Mouse (Mus musculus): ENCODE measurements around the gene Impg1. TPM values are rescaled to one million over a fixed set of nuclear protein-coding genes. Genes with fewer than 3 reads are reported as not detected.

Gene Impg1
- polyA plus RNA-seq, 1 experiment from 2014 or later = not detected

GRCm38 (mm10) chr9:80307629-80308028 is 157.7 kb downstream of the Impg1 start:
- ATAC-seq (replicated peaks; ENCODE audit: low FRiP score) = no peak

GRCm38 (mm10) chr9:80306853-80307252 is 158.4 kb downstream of the Impg1 start:
- no peaks in the 10 kb centered on the region for H3K36me3 ChIP-seq (ENCODE audit: control insufficient read depth, insufficient read depth, low read length)
- WGBS = 80% methylated on average over 11 of the region's 11 CpGs
- H3K9me3 ChIP-seq (ENCODE audit: control insufficient read depth, low read length) = no peaks in the 10 kb centered on the region
- no peak overlapping the region for H3K9ac ChIP-seq (ENCODE audit: low read depth, low read length)
- no peak for DNase-seq (ENCODE audit: low spot score)
- H3K4me2 ChIP-seq = no peak overlapping the region
- no peaks in the 10 kb centered on the region for H3K4me1 ChIP-seq (replicated peaks; ENCODE audit: control insufficient read depth, insufficient read depth, low read length)
- ATAC-seq (replicated peaks; ENCODE audit: low FRiP score) = no peak
- H3K27me3 ChIP-seq (replicated peaks; ENCODE audit: control insufficient read depth, insufficient read depth, low read length) = no peaks in the 10 kb centered on the region
- no peak overlapping the region for H3K4me3 ChIP-seq (ENCODE audit: low read depth, low read length)
- no peak overlapping the region for H3K27ac ChIP-seq (ENCODE audit: low read depth, low read length)

More at GRCm38 (mm10) chr9:80307629-80308028, 157.7 kb downstream of the Impg1 start:
- WGBS = 85% methylated on average over 13 of the region's 13 CpGs
- H3K4me2 ChIP-seq = no peak overlapping the region
- H3K4me3 ChIP-seq (ENCODE audit: low read depth, low read length) = no peak overlapping the region
- H3K9ac ChIP-seq (ENCODE audit: low read depth, low read length) = no peak overlapping the region
- H3K27ac ChIP-seq (ENCODE audit: low read depth, low read length) = no peak overlapping the region
- H3K27me3 ChIP-seq (replicated peaks; ENCODE audit: control insufficient read depth, insufficient read depth, low read length) = no peaks in the 10 kb centered on the region
- H3K9me3 ChIP-seq (ENCODE audit: control insufficient read depth, low read length) = no peaks in the 10 kb centered on the region
- H3K36me3 ChIP-seq (ENCODE audit: control insufficient read depth, insufficient read depth, low read length) = no peaks in the 10 kb centered on the region
- H3K4me1 ChIP-seq (replicated peaks; ENCODE audit: control insufficient read depth, insufficient read depth, low read length) = no peaks in the 10 kb centered on the region
- DNase-seq (ENCODE audit: low spot score) = no peak

- DNase-seq (ENCODE audit: low spot score) (no peak), ATAC-seq (replicated peaks; ENCODE audit: low FRiP score) (no peak)
- no peak overlapping the region for H3K4me2 ChIP-seq
- no peaks in the 10 kb centered on the region for H3K36me3 ChIP-seq (ENCODE audit: control insufficient read depth, insufficient read depth, low read length)
- no peaks in the 10 kb centered on the region for H3K9me3 ChIP-seq (ENCODE audit: control insufficient read depth, low read length)
- no peak overlapping the region for H3K4me3 ChIP-seq (ENCODE audit: low read depth, low read length)
- no peak overlapping the region for H3K27ac ChIP-seq (ENCODE audit: low read depth, low read length)
- no peaks in the 10 kb centered on the region for H3K27me3 ChIP-seq (replicated peaks; ENCODE audit: control insufficient read depth, insufficient read depth, low read length)
- no peaks in the 10 kb centered on the region for H3K4me1 ChIP-seq (replicated peaks; ENCODE audit: control insufficient read depth, insufficient read depth, low read length)
- no peak overlapping the region for H3K9ac ChIP-seq (ENCODE audit: low read depth, low read length)
- 89% methylated on average over 4 of the region's 4 CpGs for WGBS
Observed at GRCm38 (mm10) chr9:80306390-80306789, 158.9 kb downstream of the Impg1 start.

- Histone ChIP-seq H3K4me2 (no peak overlapping the region), H3K27me3 (replicated peaks; ENCODE audit: control insufficient read depth, insufficient read depth, low read length) (no peaks in the 10 kb centered on the region), H3K36me3 (ENCODE audit: control insufficient read depth, insufficient read depth, low read length) (no peaks in the 10 kb centered on the region), H3K4me3 (ENCODE audit: low read depth, low read length) (no peak overlapping the region), H3K27ac (ENCODE audit: low read depth, low read length) (no peak overlapping the region), H3K4me1 (replicated peaks; ENCODE audit: control insufficient read depth, insufficient read depth, low read length) (no peaks in the 10 kb centered on the region), H3K9me3 (ENCODE audit: control insufficient read depth, low read length) (no peaks in the 10 kb centered on the region), H3K9ac (ENCODE audit: low read depth, low read length) (no peak overlapping the region)
- DNase-seq (ENCODE audit: low spot score) = no peak
- 65% methylated on average over 4 of the region's 4 CpGs for WGBS
- ATAC-seq (replicated peaks; ENCODE audit: low FRiP score) = no peak
Observed at GRCm38 (mm10) chr9:80303518-80303917, 161.8 kb downstream of the Impg1 start.

- Histone ChIP-seq H3K36me3 (ENCODE audit: control insufficient read depth, insufficient read depth, low read length) (no peaks in the 10 kb centered on the region), H3K4me2 (no peak overlapping the region), H3K27ac (ENCODE audit: low read depth, low read length) (no peak overlapping the region), H3K4me1 (replicated peaks; ENCODE audit: control insufficient read depth, insufficient read depth, low read length) (no peaks in the 10 kb centered on the region), H3K4me3 (ENCODE audit: low read depth, low read length) (no peak overlapping the region), H3K9ac (ENCODE audit: low read depth, low read length) (no peak overlapping the region), H3K27me3 (replicated peaks; ENCODE audit: control insufficient read depth, insufficient read depth, low read length) (no peaks in the 10 kb centered on the region), H3K9me3 (ENCODE audit: control insufficient read depth, low read length) (no peaks in the 10 kb centered on the region)
- no peak for DNase-seq (ENCODE audit: low spot score)
- ATAC-seq (replicated peaks; ENCODE audit: low FRiP score) = no peak
- 87% methylated on average over 9 of the region's 9 CpGs for WGBS
Observed at GRCm38 (mm10) chr9:80299031-80299430, 166.2 kb downstream of the Impg1 start.

GRCm38 (mm10) chr9:80296086-80296485 is 169.2 kb downstream of the Impg1 start:
- Histone ChIP-seq H3K36me3 (ENCODE audit: control insufficient read depth, insufficient read depth, low read length) (no peaks in the 10 kb centered on the region), H3K27ac (ENCODE audit: low read depth, low read length) (no peak overlapping the region), H3K9me3 (ENCODE audit: control insufficient read depth, low read length) (no peaks in the 10 kb centered on the region), H3K9ac (ENCODE audit: low read depth, low read length) (no peak overlapping the region), H3K4me3 (ENCODE audit: low read depth, low read length) (no peak overlapping the region), H3K4me2 (no peak overlapping the region), H3K4me1 (replicated peaks; ENCODE audit: control insufficient read depth, insufficient read depth, low read length) (no peaks in the 10 kb centered on the region), H3K27me3 (replicated peaks; ENCODE audit: control insufficient read depth, insufficient read depth, low read length) (no peaks in the 10 kb centered on the region)
- ATAC-seq (replicated peaks; ENCODE audit: low FRiP score) (no peak), DNase-seq (ENCODE audit: low spot score) (no peak)
- WGBS = 56% methylated on average over 4 of the region's 4 CpGs

GRCm38 (mm10) chr9:80293056-80293584 is 172.2 kb downstream of the Impg1 start:
- Histone ChIP-seq H3K27me3 (replicated peaks; ENCODE audit: control insufficient read depth, insufficient read depth, low read length) (no peaks in the 10 kb centered on the region), H3K4me3 (ENCODE audit: low read depth, low read length) (no peak overlapping the region), H3K4me1 (replicated peaks; ENCODE audit: control insufficient read depth, insufficient read depth, low read length) (no peaks in the 10 kb centered on the region), H3K36me3 (ENCODE audit: control insufficient read depth, insufficient read depth, low read length) (no peaks in the 10 kb centered on the region), H3K4me2 (no peak overlapping the region), H3K9me3 (ENCODE audit: control insufficient read depth, low read length) (no peaks in the 10 kb centered on the region), H3K27ac (ENCODE audit: low read depth, low read length) (no peak overlapping the region), H3K9ac (ENCODE audit: low read depth, low read length) (no peak overlapping the region)
- DNase-seq (ENCODE audit: low spot score) = no peak
- ATAC-seq (replicated peaks; ENCODE audit: low FRiP score) = no peak
- 46% methylated on average over 2 of the region's 2 CpGs for WGBS

- no peaks in the 10 kb centered on the region for H3K36me3 ChIP-seq (ENCODE audit: control insufficient read depth, insufficient read depth, low read length)
- WGBS = 91% methylated on average over 7 of the region's 7 CpGs
Observed at GRCm38 (mm10) chr9:80286845-80287244, 178.4 kb downstream of the Impg1 start.

GRCm38 (mm10) chr9:80284539-80285174 is 180.6 kb downstream of the Impg1 start:
- H3K9me3 ChIP-seq (ENCODE audit: control insufficient read depth, low read length) = no peaks in the 10 kb centered on the region
- no peak overlapping the region for H3K4me3 ChIP-seq (ENCODE audit: low read depth, low read length)
- no peak for ATAC-seq (replicated peaks; ENCODE audit: low FRiP score)
- WGBS = 71% methylated on average over 2 of the region's 2 CpGs
- H3K4me2 ChIP-seq = no peak overlapping the region
- no peaks in the 10 kb centered on the region for H3K27me3 ChIP-seq (replicated peaks; ENCODE audit: control insufficient read depth, insufficient read depth, low read length)
- H3K36me3 ChIP-seq (ENCODE audit: control insufficient read depth, insufficient read depth, low read length) = no peaks in the 10 kb centered on the region
- H3K4me1 ChIP-seq (replicated peaks; ENCODE audit: control insufficient read depth, insufficient read depth, low read length) = no peaks in the 10 kb centered on the region
- H3K9ac ChIP-seq (ENCODE audit: low read depth, low read length) = no peak overlapping the region
- no peak for DNase-seq (ENCODE audit: low spot score)
- H3K27ac ChIP-seq (ENCODE audit: low read depth, low read length) = no peak overlapping the region

More at GRCm38 (mm10) chr9:80286845-80287244, 178.4 kb downstream of the Impg1 start:
- Histone ChIP-seq H3K4me3 (ENCODE audit: low read depth, low read length) (no peak overlapping the region), H3K9ac (ENCODE audit: low read depth, low read length) (no peak overlapping the region), H3K9me3 (ENCODE audit: control insufficient read depth, low read length) (no peaks in the 10 kb centered on the region), H3K27me3 (replicated peaks; ENCODE audit: control insufficient read depth, insufficient read depth, low read length) (no peaks in the 10 kb centered on the region), H3K4me1 (replicated peaks; ENCODE audit: control insufficient read depth, insufficient read depth, low read length) (no peaks in the 10 kb centered on the region), H3K4me2 (no peak overlapping the region), H3K27ac (ENCODE audit: low read depth, low read length) (no peak overlapping the region)
- DNase-seq (ENCODE audit: low spot score) (no peak), ATAC-seq (replicated peaks; ENCODE audit: low FRiP score) (no peak)
